Mouse (Mus musculus) v-Abl transformed pro-B cells (cell line): Measurements from ENCODE around the gene Elmo1.

ENCODE experiments used
- in situ Hi-C, 2 experiments: fragments of 400-800 bp; cut with MboI; formaldehyde crosslinking; loops; one replicate each; pipeline ENCODE4 v1.15.1; 2025; ENCODE audit not compliant: unreplicated experiment in 2 of 2

Gene Elmo1

DNA sequence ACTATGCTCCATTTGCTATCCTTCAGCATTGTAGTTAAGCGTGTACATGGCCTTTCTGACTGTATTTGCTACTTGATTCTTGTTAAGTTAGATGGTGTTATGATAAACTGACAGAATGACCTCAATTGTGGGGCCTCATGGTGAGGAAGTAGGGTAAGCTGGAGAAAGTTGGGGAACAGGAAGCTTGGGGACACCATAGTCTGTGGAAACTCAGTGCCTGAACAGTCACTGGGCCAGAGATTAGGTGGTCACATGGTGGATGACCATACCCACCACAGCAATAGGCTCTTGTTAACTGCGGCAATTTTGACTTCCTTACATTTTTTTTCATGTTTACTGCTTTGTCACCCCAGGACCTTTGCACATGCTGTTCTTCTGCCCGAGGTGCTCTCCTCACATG lies 1.9 kb downstream of the Elmo1 start:
- in situ Hi-C loops: loop anchor here (5.0 to 25.0 kb wide), 4 partner anchors 90 to 1645 kb away; partner anchors contain the start of gene Hist1h4j (in 2 of the 2)

DNA sequence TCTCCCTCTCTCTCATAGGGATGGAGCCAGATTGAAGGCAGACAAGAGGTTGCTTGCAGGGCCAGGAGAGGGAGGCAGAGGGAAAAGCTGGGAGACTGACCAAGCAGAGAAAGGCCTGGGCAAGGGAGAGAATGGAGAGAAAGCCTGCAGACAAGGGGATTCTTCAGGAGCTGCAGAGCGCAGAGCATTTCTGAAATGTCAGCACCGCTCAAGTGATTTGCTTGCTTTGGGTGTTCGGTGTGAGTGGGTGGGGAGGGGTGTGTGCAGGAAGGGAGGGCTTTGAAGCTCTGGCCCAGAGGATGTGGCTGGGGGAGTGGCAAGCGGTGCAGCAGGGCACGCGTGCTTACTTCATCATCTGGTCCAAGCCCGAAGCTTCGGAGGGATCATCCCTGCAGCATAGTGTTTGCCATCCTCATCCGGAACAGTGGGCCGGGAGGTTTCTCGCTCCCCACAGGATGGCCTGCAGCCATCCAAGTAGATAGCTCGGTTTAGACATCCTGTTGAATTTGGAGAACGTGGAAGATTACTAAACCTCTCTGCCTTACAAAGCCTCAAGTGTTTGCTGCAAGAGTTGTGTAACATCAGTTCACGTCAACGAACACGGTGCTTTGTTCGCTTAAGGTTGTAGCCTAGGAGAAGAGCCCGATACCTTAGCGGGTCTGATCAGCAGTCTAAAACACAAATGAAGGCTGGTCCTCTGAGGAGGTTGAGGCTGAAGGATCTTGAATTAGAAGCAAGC lies 3.1 kb downstream of the Elmo1 start:
- in situ Hi-C loops: loop anchor here (5.0 to 25.0 kb wide), 4 partner anchors 89 to 1644 kb away; partner anchors contain the start of gene Hist1h4j (in 2 of the 2)

DNA sequence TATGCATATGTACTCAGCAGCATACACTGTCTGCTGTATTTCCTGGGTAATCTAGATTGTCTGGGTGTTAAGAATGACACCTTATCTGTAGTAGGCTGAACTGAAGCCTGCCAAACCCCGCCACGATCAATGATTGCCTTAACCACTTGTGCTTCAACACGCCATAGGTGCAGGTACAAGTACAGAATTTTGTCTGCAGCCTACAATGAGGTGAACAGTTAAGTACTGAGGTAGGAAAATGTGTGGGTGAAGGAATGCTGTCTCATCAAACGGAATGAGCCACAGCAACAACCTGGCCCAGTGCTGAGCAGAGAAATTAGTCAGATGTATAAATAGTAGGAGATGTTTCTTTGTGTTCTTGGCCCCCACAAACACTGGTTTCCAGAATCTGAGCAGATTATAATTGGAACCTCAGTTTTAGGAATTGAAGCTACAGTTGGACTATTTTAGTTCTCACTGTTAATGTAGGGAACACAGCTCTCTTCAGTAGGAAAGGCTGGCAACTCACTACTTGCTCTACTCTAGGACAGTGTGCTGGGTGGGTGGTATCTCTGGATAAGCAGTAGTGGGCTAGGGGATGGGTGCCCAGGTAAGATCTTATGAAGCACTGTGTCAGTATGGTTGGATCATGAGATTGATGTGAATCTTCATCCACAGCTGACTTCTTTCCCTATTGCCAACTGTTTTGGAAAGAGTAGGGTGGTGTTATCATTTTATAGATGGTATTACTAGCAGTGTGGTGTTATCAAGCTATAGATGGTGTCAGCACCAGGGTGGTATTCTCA lies 4.7 kb downstream of the Elmo1 start:
- in situ Hi-C loops: loop anchor here (5.0 to 25.0 kb wide), 4 partner anchors 87 to 1642 kb away; partner anchors contain the start of gene Hist1h4j (in 2 of the 2)

DNA sequence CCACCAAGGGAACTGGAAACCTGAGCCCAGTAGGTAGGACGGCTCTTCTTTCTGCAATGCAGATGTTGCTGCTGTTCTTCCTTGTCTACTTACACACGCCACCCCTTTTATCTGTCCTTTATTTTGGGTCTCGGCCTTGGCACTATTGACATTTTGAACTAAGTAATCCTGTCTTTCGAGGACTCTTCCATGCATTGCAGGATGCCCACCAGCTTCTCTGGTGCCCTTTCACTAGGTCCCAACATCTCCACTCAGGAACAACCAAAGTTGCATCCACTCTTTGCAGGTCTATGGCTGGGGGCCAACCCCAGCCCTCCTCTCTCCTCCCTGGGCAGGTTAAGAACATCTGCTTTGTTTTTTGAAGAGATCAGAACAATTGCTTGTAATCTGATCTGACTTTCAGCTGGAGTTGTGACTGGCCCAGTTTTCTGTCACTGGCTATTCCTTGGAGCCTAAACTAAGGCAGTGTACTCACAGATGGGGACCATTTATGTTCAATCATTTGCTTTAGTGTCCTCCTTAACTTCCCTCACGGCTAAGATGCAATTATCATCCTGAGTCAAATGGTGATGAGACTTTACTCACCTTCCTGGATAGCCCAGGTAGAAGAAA lies 6.7 kb downstream of the Elmo1 start:
- in situ Hi-C loops: loop anchor here (25.0 kb wide), 2 partner anchors 1065 to 1640 kb away; partner anchors contain the start of gene Hist1h4j (in 2 of the 2)

DNA sequence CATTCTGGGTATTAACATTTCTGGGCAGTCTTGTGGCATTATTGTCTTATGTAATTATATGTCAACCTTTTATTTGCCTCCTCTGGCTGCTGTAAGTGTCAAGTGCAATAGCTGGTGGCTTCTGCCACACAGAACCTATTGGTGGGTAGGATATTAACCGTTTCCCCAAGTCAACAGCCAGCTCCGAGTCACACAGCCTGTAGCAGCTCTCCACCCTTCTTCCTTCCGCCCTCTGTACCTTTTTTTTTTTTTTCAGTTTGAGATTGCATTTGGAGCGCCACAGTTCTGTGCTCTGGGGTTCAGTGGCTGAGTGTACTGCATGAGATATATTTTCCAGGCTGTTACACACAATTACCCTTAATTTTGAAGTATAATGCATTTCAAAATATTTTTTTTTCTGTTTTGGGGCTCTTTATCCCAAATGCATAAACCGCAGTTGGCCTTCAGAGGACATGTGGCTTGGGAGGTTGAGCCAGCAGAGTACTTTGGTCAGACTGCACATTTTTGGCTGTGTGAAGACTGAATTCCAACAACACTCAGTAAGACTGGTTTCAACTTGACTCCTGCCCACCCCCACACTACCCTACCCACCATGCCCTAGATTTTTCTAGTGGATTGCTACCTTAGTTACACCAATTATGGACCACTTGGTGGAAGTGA lies 7.7 kb downstream of the Elmo1 start:
- in situ Hi-C loops: loop anchor here (25.0 kb wide), 2 partner anchors 1064 to 1639 kb away; partner anchors contain the start of gene Hist1h4j (in 2 of the 2)

GRCm38 (mm10) chr13:20098594-20098965 lies 8.2 kb downstream of the Elmo1 start:
- in situ Hi-C loops: loop anchor here (25.0 kb wide), 2 partner anchors 1064 to 1639 kb away; partner anchors contain the start of gene Hist1h4j (in 2 of the 2)

GRCm38 (mm10) chr13:20099546-20099945 lies 9.2 kb downstream of the Elmo1 start:
- in situ Hi-C loops: loop anchor here (25.0 kb wide), 2 partner anchors 1063 to 1638 kb away; partner anchors contain the start of gene Hist1h4j (in 2 of the 2)

DNA sequence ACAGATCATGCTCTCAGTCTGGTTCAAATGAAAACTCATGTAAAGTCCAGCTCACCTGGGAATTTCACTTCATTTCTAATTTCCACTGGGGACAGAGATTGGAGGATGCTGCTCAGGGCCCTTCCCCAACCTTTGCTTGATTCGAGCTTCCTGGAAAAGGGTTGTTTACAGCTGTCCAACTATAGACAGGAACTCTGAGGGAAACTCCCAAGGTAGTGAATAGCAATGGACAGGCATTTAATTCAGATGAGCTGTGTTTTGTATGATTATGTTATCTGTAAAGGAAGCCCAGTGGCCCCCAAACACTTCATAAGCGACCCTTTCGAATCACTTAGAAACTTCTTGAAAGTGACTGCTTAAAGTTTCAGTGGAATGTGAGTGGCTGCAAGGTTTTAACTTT lies 10.0 kb downstream of the Elmo1 start:
- in situ Hi-C loops: no loop called here

GRCm38 (mm10) chr13:20101691-20102090 lies 11.3 kb downstream of the Elmo1 start:
- in situ Hi-C loops: no loop called here

DNA sequence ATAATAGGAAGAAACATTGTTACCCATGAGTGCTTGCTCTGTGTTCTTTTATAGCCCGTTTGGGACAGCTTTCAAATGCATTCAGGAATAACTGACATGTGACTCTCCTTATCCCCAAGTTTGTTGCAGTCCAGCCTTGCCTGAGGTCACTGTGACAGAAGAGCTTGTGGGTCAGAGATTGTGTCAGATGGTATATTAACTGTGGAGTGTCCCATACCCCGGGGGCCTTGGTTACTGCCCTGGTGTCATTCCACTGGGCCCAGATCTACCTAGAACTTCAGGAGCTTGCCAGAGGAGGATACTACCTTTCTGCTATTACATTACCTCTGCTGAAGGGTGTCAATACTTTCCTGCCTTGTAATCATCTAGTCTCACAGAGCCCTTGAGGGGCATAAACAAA lies 14.4 kb downstream of the Elmo1 start:
- in situ Hi-C loops: no loop called here

GRCm38 (mm10) chr13:20105996-20106395 lies 15.6 kb downstream of the Elmo1 start:
- in situ Hi-C loops: no loop called here

DNA sequence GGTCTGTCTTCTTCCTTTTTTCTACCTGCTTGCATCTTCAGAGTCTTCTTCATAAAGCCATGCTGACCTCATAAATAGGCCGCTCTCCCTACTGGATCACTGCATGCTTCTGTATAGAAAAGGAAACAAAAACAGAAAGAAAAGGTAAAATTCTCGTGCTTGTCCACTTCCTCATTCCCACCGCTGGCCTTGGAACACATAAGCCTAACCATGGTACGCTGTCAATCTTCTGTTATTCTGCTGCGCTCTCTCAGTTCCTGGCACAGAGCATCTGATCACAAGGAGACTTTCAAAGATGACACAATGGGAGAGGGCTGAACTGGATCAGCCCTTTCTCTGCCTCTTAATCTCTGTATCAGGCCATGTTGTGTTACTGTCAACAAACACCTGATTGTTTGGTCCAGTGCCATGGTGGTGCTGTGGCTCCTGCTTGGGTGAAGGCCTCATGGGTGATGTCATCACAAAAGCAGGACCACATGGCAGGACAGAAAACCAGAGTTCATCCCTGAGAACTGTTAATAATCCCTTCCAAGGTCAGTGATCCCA lies 17.6 kb downstream of the Elmo1 start:
- in situ Hi-C loops: no loop called here

DNA sequence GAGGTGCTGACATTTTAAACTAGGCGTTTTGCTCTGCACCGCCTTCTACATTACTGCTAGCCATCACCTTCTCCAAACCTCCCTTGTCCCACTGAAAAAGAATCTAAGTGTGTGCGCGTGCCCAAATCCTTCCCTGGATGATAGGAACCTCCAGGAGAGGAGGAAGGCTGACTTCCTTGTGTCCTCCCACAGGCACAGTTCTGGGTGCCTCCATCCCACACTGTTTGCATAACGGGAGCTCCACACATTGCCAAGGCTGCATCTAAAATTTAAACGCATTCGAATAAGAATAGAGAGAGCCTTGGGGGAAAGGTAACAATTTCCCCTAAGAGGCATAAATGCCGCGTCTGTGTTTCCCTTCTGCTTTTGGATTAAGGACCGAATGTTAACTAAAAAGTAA lies 18.6 kb downstream of the Elmo1 start:
- in situ Hi-C loops: no loop called here

DNA sequence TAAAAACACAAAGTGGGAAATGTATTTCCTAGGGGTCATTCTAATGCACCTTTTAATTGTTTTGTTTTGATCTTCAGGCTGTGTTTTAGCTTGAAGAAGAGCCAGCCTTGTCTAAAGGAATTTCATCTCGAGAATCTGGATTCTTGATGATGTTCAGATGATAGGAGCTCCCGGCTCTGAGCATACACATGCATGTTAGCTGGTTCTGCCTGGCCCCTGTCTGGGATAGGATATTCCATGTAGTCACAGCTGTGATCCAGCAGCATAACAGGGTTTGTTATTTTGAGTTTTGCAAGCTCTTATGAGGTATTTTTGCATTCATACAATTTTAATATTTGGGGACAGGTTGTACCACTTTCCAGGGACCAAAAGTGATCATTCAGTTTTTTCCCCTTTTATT lies 19.1 kb downstream of the Elmo1 start:
- in situ Hi-C loops: no loop called here

DNA sequence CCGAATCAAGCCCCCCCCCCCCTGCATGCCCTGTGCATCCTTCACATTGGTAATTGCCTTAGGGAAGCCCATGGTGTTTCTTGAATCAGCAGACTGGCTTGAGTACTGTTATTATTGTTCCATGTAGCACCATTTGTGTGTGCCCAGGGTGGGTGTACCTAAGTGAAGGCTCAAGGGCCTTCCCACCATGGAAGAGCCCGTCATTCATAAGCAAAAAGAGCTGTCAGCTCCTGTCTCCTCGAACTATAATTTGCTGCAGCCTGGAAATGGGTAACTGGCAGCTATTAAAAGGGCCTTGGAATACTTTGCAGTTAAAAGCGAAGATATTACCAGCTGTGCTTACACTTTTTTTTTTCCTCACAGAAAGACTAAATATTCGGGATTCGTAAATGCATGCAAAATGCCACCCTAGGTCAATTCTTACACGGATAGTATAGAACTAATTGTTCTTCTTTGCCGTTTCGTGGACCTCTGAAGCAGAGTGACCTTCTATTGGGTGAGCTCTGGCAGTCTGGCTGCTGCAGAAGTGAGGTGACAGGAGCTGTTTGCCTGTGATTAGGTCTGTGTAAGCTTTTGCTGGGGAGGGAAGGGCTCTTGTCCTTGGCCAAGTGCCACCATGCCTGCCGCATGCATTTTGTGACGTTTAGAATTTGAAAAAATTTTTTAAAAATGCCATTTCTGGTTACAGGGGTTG lies 19.7 kb downstream of the Elmo1 start:
- in situ Hi-C loops: no loop called here

DNA sequence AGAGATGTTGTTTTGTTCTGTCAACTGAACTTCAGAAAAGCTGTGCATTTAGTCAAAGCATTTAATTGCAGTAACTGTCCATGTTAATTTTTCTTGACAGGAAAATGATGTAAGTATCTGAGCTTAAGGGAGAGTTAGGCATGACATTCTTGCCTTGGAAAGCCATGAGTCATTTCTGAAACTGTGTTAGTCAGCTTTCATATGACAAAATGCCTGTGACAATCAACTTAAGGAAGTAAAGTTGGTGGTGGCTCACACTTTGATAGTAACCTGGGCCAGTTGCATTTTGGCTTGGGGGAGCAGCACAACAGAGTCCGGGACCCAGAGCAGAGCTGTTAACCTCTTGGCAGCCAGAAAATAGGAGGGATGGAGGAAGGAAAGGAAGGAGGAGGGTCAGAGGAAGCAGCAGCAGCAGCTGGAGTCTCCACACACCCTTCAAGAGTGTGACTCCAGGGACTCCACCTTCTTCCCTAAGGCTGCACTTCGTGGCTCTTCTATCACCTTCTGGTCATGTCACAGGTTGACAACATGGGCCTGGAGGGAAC lies 20.9 kb downstream of the Elmo1 start:
- in situ Hi-C loops: no loop called here

DNA sequence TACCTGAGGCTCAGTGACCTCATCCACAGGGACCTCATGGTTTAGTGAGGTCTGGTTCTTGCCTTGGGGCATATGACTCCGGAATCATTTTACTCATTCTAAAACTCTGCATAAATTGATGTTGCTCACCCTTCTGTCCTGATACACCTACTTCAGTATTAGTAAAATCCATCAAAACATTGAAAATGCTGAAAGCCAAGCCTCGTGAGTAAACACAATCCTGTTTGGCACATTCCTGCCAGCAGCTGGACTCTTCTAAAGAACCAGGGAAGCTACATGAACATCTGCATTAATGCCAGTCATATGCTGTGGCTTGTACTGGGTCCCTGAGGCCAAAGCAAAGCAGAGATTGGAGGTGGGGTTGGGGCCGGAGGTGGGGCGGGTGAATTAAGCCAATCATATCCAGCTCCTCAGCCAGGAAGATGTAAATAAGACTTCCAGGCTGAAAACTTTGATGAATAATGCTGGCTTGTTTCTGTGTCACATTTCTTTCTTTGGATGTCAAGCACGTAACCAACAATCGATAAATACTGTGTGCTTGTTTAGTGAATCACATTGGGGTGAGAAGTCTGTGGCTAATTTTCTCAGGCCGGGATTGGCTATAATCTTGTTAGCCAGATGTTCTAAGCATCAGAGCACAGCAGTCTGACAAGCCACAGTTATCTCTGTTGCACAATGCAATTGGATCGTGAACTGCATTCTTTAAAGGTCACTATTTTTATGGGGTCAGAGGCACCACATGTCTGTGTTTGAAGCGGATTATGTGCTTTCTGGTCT lies 24.9 kb downstream of the Elmo1 start:
- in situ Hi-C loops: no loop called here

GRCm38 (mm10) chr13:20116019-20116418 lies 25.6 kb downstream of the Elmo1 start:
- in situ Hi-C loops: no loop called here
